Mouse (Mus musculus) ES-E14 (cell line): ENCODE measurements at regions not wholly inside any gene's neighbourhood (a gene's known extent, or its start where the extent isn't known, plus 50 kb on each side); places are given as distances from the start of the nearest gene placed in this dataset.

Experiments used
- DNase-seq: peaks from one replicate; pipeline ENCODE4 v3.0.0-alpha.2; 2013; ENCODE audit warnings: low read depth, low spot score
- H3K27ac ChIP-seq: 2 replicates; pipeline ENCODE4 v1.5.1; 2012; ENCODE audit warnings: low read depth, mild to moderate bottlenecking, low read length, moderate library complexity, mixed read lengths; ENCODE audit not compliant: poor library complexity, insufficient read depth, severe bottlenecking
- H3K36me3 ChIP-seq: 2 replicates; pipeline ENCODE4 v1.6.1; 2012; ENCODE audit warnings: mild to moderate bottlenecking, low read length, moderate library complexity, mixed read lengths; ENCODE audit not compliant: control insufficient read depth, poor library complexity, insufficient read depth, severe bottlenecking
- H3K4me1 ChIP-seq, 2 experiments: fragments of 150-350 bp in 1 of 2; sonication (generic) in 1 of 2; 2 replicates each; pipeline ENCODE4 v1.6.1; 2012; ENCODE audit warnings: low read length in 2 of 2, mild to moderate bottlenecking in 1 of 2, mixed read lengths in 1 of 2; ENCODE audit not compliant: control insufficient read depth in 2 of 2, insufficient read depth in 2 of 2, poor library complexity in 1 of 2
- H3K4me3 ChIP-seq, 2 experiments: fragments of 150-350 bp in 1 of 2; sonication (generic) in 1 of 2; 2 replicates each; pipeline ENCODE4 v1.5.1; 2012; ENCODE audit warnings: low read length in 2 of 2, low read depth in 1 of 2, mild to moderate bottlenecking in 1 of 2, mixed read lengths in 1 of 2; ENCODE audit not compliant: insufficient read depth in 1 of 2, poor library complexity in 1 of 2, severe bottlenecking in 1 of 2
- H3K9ac ChIP-seq: 2 replicates; pipeline ENCODE4 v1.6.1; 2012; ENCODE audit warnings: low read depth, mild to moderate bottlenecking, low read length, mixed read lengths; ENCODE audit not compliant: poor library complexity, insufficient read depth, severe bottlenecking
- H3K9me3 ChIP-seq: fragments of 150-350 bp; sonication (generic); 2 replicates; pipeline ENCODE4 v1.6.1; 2012; ENCODE audit warnings: low read depth, mild to moderate bottlenecking, low read length; ENCODE audit not compliant: control insufficient read depth, insufficient read depth
- CHD2 ChIP-seq: IDR thresholded peaks from 2 replicates; pipeline ENCODE4 v1.6.1; 2014; ENCODE audit warnings: mild to moderate bottlenecking, low read depth, low read length, inconsistent platforms
- HCFC1 ChIP-seq: IDR thresholded peaks from 2 replicates; pipeline ENCODE4 v1.6.1; 2012; ENCODE audit warnings: low read length, inconsistent platforms, borderline replicate concordance; ENCODE audit not compliant: insufficient read depth
- MAFK ChIP-seq: IDR thresholded peaks from 2 replicates; pipeline ENCODE4 v1.6.1; 2014; ENCODE audit warnings: mild to moderate bottlenecking, low read depth, low read length, inconsistent platforms; ENCODE audit not compliant: insufficient read depth
- ZC3H11A ChIP-seq: IDR thresholded peaks from 2 replicates; pipeline ENCODE4 v1.6.1; 2012; ENCODE audit warnings: low read depth, mild to moderate bottlenecking, inconsistent platforms, low read length, borderline replicate concordance
- ZNF384 ChIP-seq: IDR thresholded peaks from 2 replicates; pipeline ENCODE4 v1.6.1; 2012; ENCODE audit warnings: low read depth, low read length, inconsistent platforms
- in situ Hi-C, 2 experiments: fragments of 600-800 bp; cut with MboI; formaldehyde crosslinking; loops; one replicate each; pipeline ENCODE4 v1.15.1; 2025; ENCODE audit warnings: low sequenced_read_pairs in 2 of 2, inconsistent platforms in 1 of 2; ENCODE audit not compliant: unreplicated experiment in 2 of 2

- in situ Hi-C loops = no loop called here
- no peak for DNase-seq
Measured at GRCm38 (mm10) chr3:35340935-35341800, 412.7 kb upstream of the Atp11b start.

DNA sequence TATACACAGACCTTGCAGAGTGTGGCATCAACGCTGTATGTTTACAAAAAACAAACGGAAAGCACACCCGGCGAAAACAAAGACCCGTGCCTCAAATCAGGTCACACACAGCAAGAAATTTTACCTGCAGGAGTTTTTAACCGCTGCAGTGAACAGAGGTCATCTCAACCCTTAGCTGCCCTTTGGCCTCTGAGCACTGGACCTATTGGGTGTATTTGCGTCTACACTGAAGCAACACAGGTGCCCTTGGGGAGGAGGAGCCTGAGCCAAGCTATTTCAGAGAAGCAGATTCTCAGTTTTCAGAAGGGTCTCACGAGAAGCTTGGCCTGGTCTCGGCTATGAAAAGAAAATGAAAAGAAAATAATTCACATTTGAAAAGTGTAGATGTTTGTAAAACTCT lies 412.1 kb upstream of the Atp11b start:
- no peak overlapping the region for H3K27ac ChIP-seq
- H3K36me3 ChIP-seq = no peaks in the 10 kb centered on the region
- DNase-seq = no peak
- TF ChIP-seq HCFC1 (no peak), CHD2 (no peak), ZNF384 (no peak), ZC3H11A (no peak), MAFK (no peak)
- H3K4me3 ChIP-seq = no peak overlapping the region
- H3K9ac ChIP-seq = no peak overlapping the region
- H3K9me3 ChIP-seq = no peaks in the 10 kb centered on the region
- H3K4me1 ChIP-seq = 0 out of 4 replicates have a peak, but pooled peaks cover 0 to 2% of the 10 kb centered on the region in 2 experiments
- in situ Hi-C loops = no loop called here

More at GRCm38 (mm10) chr3:35340935-35341800, 412.7 kb upstream of the Atp11b start:
- Histone ChIP-seq H3K36me3 (no peaks in the 10 kb centered on the region), H3K4me3 (peak overlapping the region; percentile 35 to 74), H3K9ac (peak overlapping the region; percentile 14; the same call in 1 of the 2 replicates), H3K9me3 (no peaks in the 10 kb centered on the region), H3K4me1 (0 out of 4 replicates have a peak, but pooled peaks cover 0 to 2% of the 10 kb centered on the region in 2 experiments), H3K27ac (no peak overlapping the region)
- TF ChIP-seq MAFK (no peak), ZNF384 (no peak), CHD2 (no peak), HCFC1 (no peak), ZC3H11A (no peak)

DNA sequence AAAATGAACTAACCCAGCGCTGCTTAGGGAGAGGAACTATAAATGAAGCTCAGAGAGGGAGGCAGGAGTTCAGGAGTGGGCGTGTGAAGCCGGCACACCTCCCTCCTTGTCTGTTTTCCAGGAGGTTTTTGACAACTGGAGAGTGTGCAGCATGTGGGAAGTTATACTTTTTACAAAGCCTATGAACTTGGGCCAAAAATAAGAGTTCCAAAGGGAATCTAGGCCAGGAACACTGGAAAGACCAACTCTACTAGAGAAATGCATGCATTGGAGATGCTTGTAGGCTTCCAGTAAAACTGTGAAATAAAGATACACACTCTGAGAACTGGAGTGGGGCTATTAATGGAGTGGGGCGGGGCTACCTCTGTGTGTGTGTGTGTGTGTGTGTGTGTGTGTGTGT lies 411.3 kb upstream of the Atp11b start:
- H3K27ac ChIP-seq = no peak overlapping the region
- TF ChIP-seq HCFC1 = no peak
- no peak for TF ChIP-seq MAFK
- TF ChIP-seq ZC3H11A = no peak
- TF ChIP-seq CHD2 = no peak
- TF ChIP-seq ZNF384 = no peak
- no peak overlapping the region for H3K4me3 ChIP-seq
- no peak overlapping the region for H3K9ac ChIP-seq
- H3K4me1 ChIP-seq = 0 out of 4 replicates have a peak, but pooled peaks cover 0 to 2% of the 10 kb centered on the region in 2 experiments
- in situ Hi-C loops = no loop called here
- DNase-seq = no peak
- no peaks in the 10 kb centered on the region for H3K9me3 ChIP-seq
- no peaks in the 10 kb centered on the region for H3K36me3 ChIP-seq

DNA sequence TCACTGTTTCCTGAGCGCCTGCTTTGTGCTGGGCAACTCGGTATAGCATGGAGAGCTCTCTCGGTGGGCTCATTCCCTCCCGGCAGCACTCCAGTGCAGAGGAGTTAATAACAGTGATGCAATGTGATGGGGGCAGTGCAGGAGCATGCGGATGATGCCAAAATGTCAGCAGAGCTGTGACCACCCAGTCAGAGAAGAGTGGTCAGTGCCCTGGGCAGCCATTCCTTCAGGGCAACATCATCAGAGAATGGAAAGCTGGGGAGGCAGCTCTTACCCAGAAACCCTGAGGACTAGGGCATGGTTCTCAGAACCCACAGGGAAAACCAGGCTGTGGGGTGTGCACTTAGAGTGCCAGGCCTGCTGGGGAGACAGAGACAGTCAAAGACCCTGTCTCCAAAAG lies 410.0 kb upstream of the Atp11b start:
- in situ Hi-C loops = no loop called here

More for the DNA sequence above, 410.0 kb upstream of the Atp11b start:
- Histone ChIP-seq H3K4me3 (no peak overlapping the region), H3K9me3 (no peaks in the 10 kb centered on the region), H3K36me3 (no peaks in the 10 kb centered on the region), H3K4me1 (0 out of 4 replicates have a peak, but pooled peaks cover 0 to 2% of the 10 kb centered on the region in 2 experiments), H3K9ac (no peak overlapping the region), H3K27ac (no peak overlapping the region)
- DNase-seq = no peak
- TF ChIP-seq ZNF384 (no peak), CHD2 (no peak), HCFC1 (no peak), MAFK (no peak), ZC3H11A (no peak)
